14 mouse cellular contexts compared by ENCODE assay signal in the genomic region with DNA sequence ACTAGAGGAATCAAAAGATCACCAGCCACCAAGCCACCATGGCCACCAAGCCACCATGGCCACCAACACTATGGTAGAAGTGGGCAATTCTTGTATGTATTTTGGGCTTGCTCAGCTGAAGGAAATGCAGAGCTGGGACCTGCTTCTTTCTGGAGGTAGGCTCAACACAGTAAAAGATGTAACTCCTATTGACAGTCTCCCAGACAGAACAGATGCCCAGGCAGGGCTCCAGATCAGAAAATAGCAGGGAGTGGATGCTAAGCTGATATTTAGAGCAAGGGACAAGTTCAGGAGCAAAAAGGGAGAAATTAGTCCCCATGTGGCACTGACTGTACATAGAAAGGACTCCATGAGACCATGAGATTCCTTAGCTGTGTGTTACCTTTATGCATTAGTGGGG.
DNase-seq lines count a peak whose midpoint lies in the region; ATAC-seq and TF ChIP-seq lines count a peak whose summit lies in the region.
"Had no signal": no experiment of that assay in that cellular context is flagged by ENCODE, and none has a peak within 500 bp of the region (broad histone marks: within the 10 kb centered on the region; RNA-seq: fewer than 3 reads in every experiment).

No protein-coding gene starts in this region.

- no peaks in the 10 kb centered on the region for H3K27me3 ChIP-seq in thymus, adult 2 months (ENCODE audit: control insufficient read depth, insufficient read depth, low read length)

- no peaks in the 10 kb centered on the region for H3K36me3 ChIP-seq in thymus, adult 2 months (ENCODE audit: control insufficient read depth, insufficient read depth, low read length)
- H3K36me3 ChIP-seq: embryonic facial prominence, embryonic 10.5 days had no signal

- H3K4me3 ChIP-seq in thymus, adult 2 months (ENCODE audit: control insufficient read depth, insufficient read depth, low read length) = no peak overlapping the region
- H3K4me3 ChIP-seq: embryonic facial prominence, embryonic 10.5 days had no signal

- no peaks in the 10 kb centered on the region for H3K4me1 ChIP-seq in thymus, adult 2 months (replicated peaks; ENCODE audit: control insufficient read depth, insufficient read depth, low read length)
- H3K4me1 ChIP-seq: embryonic facial prominence, embryonic 10.5 days had no signal

- TF ChIP-seq POLR2A in thymus, adult 2 months (IDR thresholded peaks at IDR 0.05; ENCODE audit: control insufficient read depth, extremely low read depth, insufficient read depth, low read length, poor library complexity) = no peak

- ATAC-seq in frontal cortex, adult (ENCODE audit: low TSS enrichment) = peak; percentile 87

- peak; percentile 43 for DNase-seq in layer of hippocampus, adult 11-12 months (ENCODE audit: low spot score)
- DNase-seq in layer of hippocampus, adult 9-10 months (ENCODE audit: low spot score) = no peak
- DNase-seq in layer of hippocampus, postnatal 36 days = peak; percentile 24 to 47
- peak; percentile 52 to 61 for DNase-seq in right cerebral cortex, postnatal 36 days (ENCODE audit: low spot score in 2 of 2)
- DNase-seq in thymus, adult 2 months = no peak
- no peak for DNase-seq in embryo, embryonic 11 days
- no peak for DNase-seq in ovary, postnatal 14 days (ENCODE audit: low spot score)
- DNase-seq: adrenal gland, adult 2 months; heart, postnatal 10 days; liver; lung, embryonic 14.5 days had no signal

- TF ChIP-seq CTCF in thymus, adult 2 months (IDR thresholded peaks at IDR 0.05; ENCODE audit: borderline replicate concordance, control insufficient read depth, extremely low read depth, insufficient read depth, low read length, poor library complexity) = no peak

- no peak overlapping the region for H3K27ac ChIP-seq in thymus, adult 2 months (ENCODE audit: control insufficient read depth, insufficient read depth, low read length)
- H3K27ac ChIP-seq: embryonic facial prominence, embryonic 10.5 days; stomach, postnatal 0 days had no signal

Comparison
In these comparisons a context has a peak if more than half of its experiments do, and no peak if none do; other contexts are left out.
1. DNase-seq: peak in layer of hippocampus, adult 11-12 months (single experiment), layer of hippocampus, postnatal 36 days (2 of 2) and right cerebral cortex, postnatal 36 days (2 of 2); none in layer of hippocampus, adult 9-10 months (single experiment), thymus, adult 2 months (single experiment), embryo, embryonic 11 days (single experiment) and ovary, postnatal 14 days (single experiment).